Mouse (Mus musculus) CH12.LX (cell line): ENCODE data around the gene Gm47955. TPM values are rescaled to one million over a fixed set of nuclear protein-coding genes. Genes with fewer than 3 reads are reported as not detected.

Source experiments
- DNase-seq: peaks from one replicate; pipeline ENCODE4 v3.0.0-alpha.2; 2013; ENCODE audit errors: extremely low read depth
- H3K27ac ChIP-seq: 2 replicates; pipeline ENCODE4 v1.5.1; 2012; ENCODE audit warnings: low read depth, mild to moderate bottlenecking, control low read depth, moderate library complexity; ENCODE audit not compliant: insufficient read depth
- H3K27me3 ChIP-seq: replicated peaks from 2 replicates; pipeline ENCODE3; 2012; ENCODE audit warnings: inconsistent platforms
- H3K36me3 ChIP-seq, 2 experiments: replicated peaks in 1 of 2; 2 replicates each; pipeline versions ENCODE3 to v1.6.1; 2012; ENCODE audit warnings: inconsistent platforms in 1 of 2, low read length in 1 of 2, mild to moderate bottlenecking in 1 of 2, mixed read lengths in 1 of 2, moderate library complexity in 1 of 2; ENCODE audit not compliant: control insufficient read depth in 1 of 2, insufficient read depth in 1 of 2
- H3K4me1 ChIP-seq, 2 experiments: 2 replicates each; pipeline ENCODE4 v1.6.1; 2012; ENCODE audit warnings: inconsistent platforms in 1 of 2, moderate library complexity in 1 of 2; ENCODE audit not compliant: insufficient read depth in 2 of 2, control insufficient read depth in 1 of 2
- H3K4me2 ChIP-seq: 2 replicates; pipeline ENCODE4 v1.6.1; 2012; ENCODE audit warnings: low read depth, mild to moderate bottlenecking, control low read depth; ENCODE audit not compliant: poor library complexity, insufficient read depth, severe bottlenecking
- H3K4me3 ChIP-seq, 3 experiments: fragments of 150-350 bp in 1 of 3; sonication (generic) in 1 of 3; replicated peaks in 1 of 3; 2 replicates each; pipeline versions ENCODE3 to v1.5.1; 2011 to 2012; ENCODE audit warnings: low read depth in 2 of 3, low read length in 2 of 3, mild to moderate bottlenecking in 2 of 3, moderate library complexity in 2 of 3, control low read depth in 1 of 3, improper control_type of control experiment in 1 of 3, inconsistent platforms in 1 of 3, mixed read lengths in 1 of 3; ENCODE audit not compliant: poor library complexity in 1 of 3
- H3K79me2 ChIP-seq: replicated peaks from 2 replicates; pipeline ENCODE4 v1.6.1; 2012; ENCODE audit warnings: mild to moderate bottlenecking, moderate library complexity; ENCODE audit not compliant: control insufficient read depth, poor library complexity, insufficient read depth, severe bottlenecking; ENCODE audit errors: extremely low read depth
- H3K9ac ChIP-seq: 2 replicates; pipeline ENCODE4 v1.6.1; 2012; ENCODE audit warnings: low read depth, mild to moderate bottlenecking, control low read depth, moderate library complexity; ENCODE audit not compliant: insufficient read depth
- H3K9me3 ChIP-seq: replicated peaks from 2 replicates; pipeline ENCODE3; 2012; ENCODE audit warnings: low read length, inconsistent platforms, mixed read lengths
- BHLHE40 ChIP-seq: IDR thresholded peaks from 2 replicates; pipeline ENCODE4 v1.6.1; 2011; ENCODE audit warnings: mild to moderate bottlenecking, low read depth, low read length, improper control_type of control experiment
- CHD1 ChIP-seq: IDR thresholded peaks from 2 replicates; pipeline ENCODE4 v1.6.1; 2012; ENCODE audit warnings: low read depth, low read length, improper control_type of control experiment, inconsistent platforms
- CHD2 ChIP-seq: IDR thresholded peaks from 2 replicates; pipeline ENCODE4 v1.6.1; 2011; ENCODE audit warnings: low read length, improper control_type of control experiment
- CTCF ChIP-seq, 2 experiments: IDR thresholded peaks in 1 of 2; conservative IDR thresholded peaks in 1 of 2; 2 replicates each; pipeline ENCODE4 v1.5.1; 2011 to 2012; ENCODE audit warnings: low read depth in 2 of 2, low read length in 2 of 2, improper control_type of control experiment in 1 of 2, inconsistent platforms in 1 of 2, mild to moderate bottlenecking in 1 of 2, moderate library complexity in 1 of 2
- E2F4 ChIP-seq: IDR thresholded peaks from 2 replicates; pipeline ENCODE4 v1.6.1; 2011; ENCODE audit warnings: low read depth, low read length, improper control_type of control experiment; ENCODE audit not compliant: insufficient replicate concordance
- ELF1 ChIP-seq: IDR thresholded peaks from 2 replicates; pipeline ENCODE4 v1.6.1; 2014; ENCODE audit warnings: low read depth, mild to moderate bottlenecking, inconsistent platforms, low read length, improper control_type of control experiment
- EP300 ChIP-seq: IDR thresholded peaks from 2 replicates; pipeline ENCODE4 v1.6.1; 2011; ENCODE audit warnings: low read length, improper control_type of control experiment
- ETS1 ChIP-seq: conservative IDR thresholded peaks from 2 replicates; pipeline ENCODE4 v1.6.1; 2012; ENCODE audit warnings: low read depth, mild to moderate bottlenecking, inconsistent platforms, low read length, improper control_type of control experiment, moderate library complexity
- GABPA ChIP-seq: IDR thresholded peaks from 2 replicates; pipeline ENCODE4 v1.6.1; 2012; ENCODE audit warnings: low read depth, low read length, improper control_type of control experiment, inconsistent platforms; ENCODE audit not compliant: insufficient replicate concordance
- HCFC1 ChIP-seq: IDR thresholded peaks from 2 replicates; pipeline ENCODE4 v1.6.1; 2012; ENCODE audit warnings: low read depth, mild to moderate bottlenecking, inconsistent platforms, low read length, improper control_type of control experiment
- IRF4 ChIP-seq: IDR thresholded peaks from 2 replicates; pipeline ENCODE4 v1.6.1; 2014; ENCODE audit warnings: low read depth, mild to moderate bottlenecking, inconsistent platforms, low read length, improper control_type of control experiment
- MAFK ChIP-seq: IDR thresholded peaks from 2 replicates; pipeline ENCODE4 v1.6.1; 2011; ENCODE audit warnings: low read length, improper control_type of control experiment; ENCODE audit not compliant: insufficient replicate concordance
- MEF2A ChIP-seq: IDR thresholded peaks from 2 replicates; pipeline ENCODE4 v1.6.1; 2014; ENCODE audit warnings: low read depth, mild to moderate bottlenecking, inconsistent platforms, low read length, improper control_type of control experiment, borderline replicate concordance
- MYC ChIP-seq: IDR thresholded peaks from 2 replicates; pipeline ENCODE4 v1.6.1; 2011; ENCODE audit warnings: low read depth, mild to moderate bottlenecking, improper control_type of control experiment, low read length
- NELFE ChIP-seq: IDR thresholded peaks from 2 replicates; pipeline ENCODE4 v1.6.1; 2011; ENCODE audit warnings: low read depth, low read length, improper control_type of control experiment
- NRF1 ChIP-seq: IDR thresholded peaks from 2 replicates; pipeline ENCODE4 v1.6.1; 2014; ENCODE audit warnings: low read depth, mild to moderate bottlenecking, inconsistent platforms, low read length, improper control_type of control experiment, moderate library complexity
- PAX5 ChIP-seq: IDR thresholded peaks from 2 replicates; pipeline ENCODE4 v1.6.1; 2012; ENCODE audit warnings: low read length, inconsistent platforms, mixed read lengths
- POLR2AphosphoS2 ChIP-seq: IDR thresholded peaks from 2 replicates; pipeline ENCODE4 v1.6.1; 2011; ENCODE audit warnings: low read depth, low read length, improper control_type of control experiment
- RAD21 ChIP-seq: IDR thresholded peaks from 2 replicates; pipeline ENCODE4 v1.6.1; 2011; ENCODE audit warnings: low read depth, mild to moderate bottlenecking, low read length, improper control_type of control experiment, moderate library complexity
- SIN3A ChIP-seq: IDR thresholded peaks from 2 replicates; pipeline ENCODE4 v1.6.1; 2012; ENCODE audit warnings: low read length, improper control_type of control experiment, inconsistent platforms
- SMC3 ChIP-seq: IDR thresholded peaks from 2 replicates; pipeline ENCODE4 v1.6.1; 2011; ENCODE audit warnings: low read depth, low read length, improper control_type of control experiment
- TBP ChIP-seq: conservative IDR thresholded peaks from 2 replicates; pipeline ENCODE4 v1.6.1; 2011; ENCODE audit warnings: low read depth, low read length, improper control_type of control experiment
- TCF12 ChIP-seq: IDR thresholded peaks from 2 replicates; pipeline ENCODE4 v1.6.1; 2014; ENCODE audit warnings: low read depth, mild to moderate bottlenecking, inconsistent platforms, low read length, improper control_type of control experiment
- ZC3H11A ChIP-seq: IDR thresholded peaks from 2 replicates; pipeline ENCODE4 v1.6.1; 2012; ENCODE audit warnings: low read depth, mild to moderate bottlenecking, inconsistent platforms, low read length, improper control_type of control experiment
- ZKSCAN1 ChIP-seq: IDR thresholded peaks from 2 replicates; pipeline ENCODE4 v1.6.1; 2012; ENCODE audit warnings: low read depth, inconsistent platforms, low read length, improper control_type of control experiment, borderline replicate concordance
- ZMIZ1 ChIP-seq: IDR thresholded peaks from 2 replicates; pipeline ENCODE4 v1.6.1; 2012; ENCODE audit warnings: low read depth, mild to moderate bottlenecking, inconsistent platforms, low read length, improper control_type of control experiment
- ZNF384 ChIP-seq: IDR thresholded peaks from 2 replicates; pipeline ENCODE4 v1.6.1; 2012; ENCODE audit warnings: low read depth, low read length, improper control_type of control experiment, inconsistent platforms
- dilution Hi-C: fragments of 300-500 bp; cut with MboI; formaldehyde crosslinking; loops from 2 replicates; pipeline ENCODE4 v1.14.3; 2020; ENCODE audit warnings: low sequenced_read_pairs; ENCODE audit not compliant: extremely low pct_unique_long_range_greater_than_20kb, extremely low pct_ligation_motif_present
- in situ Hi-C: fragments of 300-500 bp; cut with MboI; formaldehyde crosslinking; loops from 3 replicates; pipeline ENCODE4 v1.14.3; 2019; ENCODE audit warnings: low sequenced_read_pairs, low pct_ligation_motif_present, low pct_unique_long_range_greater_than_20kb, mixed read lengths
- polyA plus RNA-seq: library from polyadenylated mRNA; unstranded; fragments of >175 nt; gene quantifications from 2 replicates; pipeline ENCODE4 v1.2.1, GENCODE M21; 2012; ENCODE audit warnings: low read depth; ENCODE audit not compliant: insufficient read length
- total RNA-seq, 2 experiments: library from RNA; depleted of rRNA; stranded (reverse); fragments of 300-350 nt in 1 of 2; fragments of >200 nt in 1 of 2; gene quantifications; 2 replicates each; pipeline ENCODE4 v1.2.3; 2012 to 2014

Gm47955 gene
- total and polyA plus RNA-seq, 3 experiments = not detected

- H3K4me3 ChIP-seq = no peak overlapping the region
- no peaks in the 10 kb centered on the region for H3K79me2 ChIP-seq
- dilution Hi-C loops = no loop called here
- DNase-seq = no peak
- H3K36me3 ChIP-seq = no peaks in the 10 kb centered on the region
- no peak overlapping the region for H3K27ac ChIP-seq
- H3K4me1 ChIP-seq = peaks cover 7 to 15% of the 10 kb centered on the region in 2 experiments
- no peaks in the 10 kb centered on the region for H3K27me3 ChIP-seq
- H3K4me2 ChIP-seq = no peak overlapping the region
- no peak overlapping the region for H3K9ac ChIP-seq
- peaks cover 7% of the 10 kb centered on the region for H3K9me3 ChIP-seq
- in situ Hi-C loops = no loop called here
- TF ChIP-seq SIN3A (no peak), ELF1 (no peak), IRF4 (no peak), CHD1 (no peak), ZMIZ1 (no peak), TCF12 (no peak), HCFC1 (no peak), ZC3H11A (no peak), ZKSCAN1 (no peak), TBP (no peak), NRF1 (no peak), CTCF (conservative IDR thresholded peaks at IDR 0.05 in 1 of 2, IDR thresholded peaks at IDR 0.05 in 1 of 2; ENCODE audit: low read depth in 2 of 2, low read length in 2 of 2) (no peak), NELFE (no peak), CHD2 (no peak), E2F4 (no peak), ETS1 (no peak)
- TF ChIP-seq, all 38 proteins: peak for 0
Observed at GRCm38 (mm10) chr1:82966413-82966812, 6.3 kb downstream of the Gm47955 start.

GRCm38 (mm10) chr1:82972046-82972445 is 12.0 kb downstream of the Gm47955 start:
- Histone ChIP-seq H3K4me1 (peaks cover 3 to 7% of the 10 kb centered on the region in 2 experiments; a peak in 2 of 4 replicates), H3K9ac (no peak overlapping the region), H3K9me3 (no peaks in the 10 kb centered on the region), H3K79me2 (no peaks in the 10 kb centered on the region), H3K27me3 (no peaks in the 10 kb centered on the region), H3K4me3 (no peak overlapping the region), H3K36me3 (no peaks in the 10 kb centered on the region), H3K27ac (no peak overlapping the region), H3K4me2 (no peak overlapping the region)
- TF ChIP-seq RAD21 = no peak
- TF ChIP-seq SMC3 = no peak
- no peak for TF ChIP-seq CTCF (conservative IDR thresholded peaks at IDR 0.05 in 1 of 2, IDR thresholded peaks at IDR 0.05 in 1 of 2; ENCODE audit: low read depth in 2 of 2, low read length in 2 of 2)
- no peak for TF ChIP-seq E2F4
- TF ChIP-seq ZMIZ1 = no peak
- TF ChIP-seq POLR2AphosphoS2 = no peak
- TF ChIP-seq ZKSCAN1 = no peak
- TF ChIP-seq MYC = no peak
- no peak for TF ChIP-seq CHD2
- TF ChIP-seq NRF1 = no peak
- no peak for TF ChIP-seq ZC3H11A
- TF ChIP-seq MEF2A = no peak
- no peak for TF ChIP-seq EP300
- no peak for TF ChIP-seq ZNF384
- TF ChIP-seq ETS1 = no peak
- TF ChIP-seq GABPA = no peak
- TF ChIP-seq MAFK = no peak
- no peak for TF ChIP-seq PAX5
- no peak for TF ChIP-seq BHLHE40
- dilution Hi-C loops (no loop called here), in situ Hi-C loops (no loop called here)
- no peak for DNase-seq
